Mouse (Mus musculus): Measurements from ENCODE around the gene Bicd1. TPM values are rescaled to one million over a fixed set of nuclear protein-coding genes. Genes with fewer than 3 reads are reported as not detected.
"Not testable (repeated sequence)": the region's sequence is repeated elsewhere in the genome, so short reads cannot be mapped to it uniquely, and the experiment has no call there.

Bicd1 gene
- polyA plus RNA-seq, 1 experiment = 0.09 TPM

GRCm38 (mm10) chr6:149413256-149413655, 4.6 kb downstream of the Bicd1 start:
- H3K4me1 ChIP-seq (ENCODE audit: control insufficient read depth, insufficient read depth, low read length) = peaks cover 2% of the 10 kb centered on the region; the same call in 1 of the 2 replicates
- no peak overlapping the region for H3K4me3 ChIP-seq (ENCODE audit: insufficient read depth, low read length)
- TF ChIP-seq POLR2A (IDR thresholded peaks at IDR 0.05; ENCODE audit: borderline replicate concordance, low read depth, low read length) (no peak), CTCF (IDR thresholded peaks at IDR 0.05; ENCODE audit: low read depth, low read length) (no peak)

GRCm38 (mm10) chr6:149424748-149425147, 16.1 kb downstream of the Bicd1 start:
- Histone ChIP-seq H3K27ac (ENCODE audit: insufficient read depth, low read depth, low read length) (no peak overlapping the region), H3K4me1 (ENCODE audit: control insufficient read depth, insufficient read depth, low read length) (no peaks in the 10 kb centered on the region), H3K4me3 (ENCODE audit: insufficient read depth, low read length) (no peak overlapping the region)
- TF ChIP-seq POLR2A (IDR thresholded peaks at IDR 0.05; ENCODE audit: borderline replicate concordance, low read depth, low read length) (no peak), CTCF (IDR thresholded peaks at IDR 0.05; ENCODE audit: low read depth, low read length) (no peak)

More at GRCm38 (mm10) chr6:149413256-149413655, 4.6 kb downstream of the Bicd1 start:
- H3K27ac ChIP-seq (ENCODE audit: insufficient read depth, low read depth, low read length) = no peak overlapping the region

- Histone ChIP-seq H3K27ac (ENCODE audit: insufficient read depth, low read depth, low read length) (no peak overlapping the region), H3K4me1 (ENCODE audit: control insufficient read depth, insufficient read depth, low read length) (no peaks in the 10 kb centered on the region), H3K4me3 (ENCODE audit: insufficient read depth, low read length) (no peak overlapping the region)
- TF ChIP-seq CTCF (IDR thresholded peaks at IDR 0.05; ENCODE audit: low read depth, low read length) (no peak), POLR2A (IDR thresholded peaks at IDR 0.05; ENCODE audit: borderline replicate concordance, low read depth, low read length) (no peak)
These were observed 30.5 kb downstream of the Bicd1 start for GRCm38 (mm10) chr6:149439140-149439539.

GRCm38 (mm10) chr6:149442884-149443283, 34.2 kb downstream of the Bicd1 start:
- Histone ChIP-seq H3K4me3 (ENCODE audit: insufficient read depth, low read length) (no peak overlapping the region), H3K27ac (ENCODE audit: insufficient read depth, low read depth, low read length) (no peak overlapping the region), H3K4me1 (ENCODE audit: control insufficient read depth, insufficient read depth, low read length) (no peaks in the 10 kb centered on the region)
- TF ChIP-seq CTCF (IDR thresholded peaks at IDR 0.05; ENCODE audit: low read depth, low read length) (no peak), POLR2A (IDR thresholded peaks at IDR 0.05; ENCODE audit: borderline replicate concordance, low read depth, low read length) (no peak)

GRCm38 (mm10) chr6:149445854-149446253, 37.2 kb downstream of the Bicd1 start:
- Histone ChIP-seq H3K4me3 (ENCODE audit: insufficient read depth, low read length) (no peak overlapping the region), H3K27ac (ENCODE audit: insufficient read depth, low read depth, low read length) (no peak overlapping the region), H3K4me1 (ENCODE audit: control insufficient read depth, insufficient read depth, low read length) (no peaks in the 10 kb centered on the region)
- TF ChIP-seq CTCF (IDR thresholded peaks at IDR 0.05; ENCODE audit: low read depth, low read length) (no peak), POLR2A (IDR thresholded peaks at IDR 0.05; ENCODE audit: borderline replicate concordance, low read depth, low read length) (no peak)

- TF ChIP-seq CTCF (IDR thresholded peaks at IDR 0.05; ENCODE audit: low read depth, low read length) = no peak
- TF ChIP-seq POLR2A (IDR thresholded peaks at IDR 0.05; ENCODE audit: borderline replicate concordance, low read depth, low read length) = no peak
- Histone ChIP-seq H3K4me1 (ENCODE audit: control insufficient read depth, insufficient read depth, low read length) (no peaks in the 10 kb centered on the region), H3K4me3 (ENCODE audit: insufficient read depth, low read length) (no peak overlapping the region), H3K27ac (ENCODE audit: insufficient read depth, low read depth, low read length) (no peak overlapping the region)
These were observed 48.6 kb downstream of the Bicd1 start for GRCm38 (mm10) chr6:149457324-149457723.

- Histone ChIP-seq H3K27ac (ENCODE audit: insufficient read depth, low read depth, low read length) (no peak overlapping the region), H3K4me1 (ENCODE audit: control insufficient read depth, insufficient read depth, low read length) (no peaks in the 10 kb centered on the region), H3K4me3 (ENCODE audit: insufficient read depth, low read length) (no peak overlapping the region)
- TF ChIP-seq CTCF (IDR thresholded peaks at IDR 0.05; ENCODE audit: low read depth, low read length) (no peak), POLR2A (IDR thresholded peaks at IDR 0.05; ENCODE audit: borderline replicate concordance, low read depth, low read length) (no peak)
These were observed 52.3 kb downstream of the Bicd1 start for GRCm38 (mm10) chr6:149460971-149461370.

GRCm38 (mm10) chr6:149471477-149471876, 62.8 kb downstream of the Bicd1 start:
- Histone ChIP-seq H3K4me3 (ENCODE audit: insufficient read depth, low read length) (no peak overlapping the region), H3K4me1 (ENCODE audit: control insufficient read depth, insufficient read depth, low read length) (no peaks in the 10 kb centered on the region), H3K27ac (ENCODE audit: insufficient read depth, low read depth, low read length) (no peak overlapping the region)
- TF ChIP-seq POLR2A (IDR thresholded peaks at IDR 0.05; ENCODE audit: borderline replicate concordance, low read depth, low read length) = no peak
- TF ChIP-seq CTCF (IDR thresholded peaks at IDR 0.05; ENCODE audit: low read depth, low read length) = no peak

GRCm38 (mm10) chr6:149472441-149472840, 63.8 kb downstream of the Bicd1 start:
- not testable (repeated sequence) for H3K4me3 ChIP-seq (ENCODE audit: insufficient read depth, low read length); H3K4me1 ChIP-seq (ENCODE audit: control insufficient read depth, insufficient read depth, low read length); H3K27ac ChIP-seq (ENCODE audit: insufficient read depth, low read depth, low read length)

- not testable (repeated sequence) for H3K4me1 ChIP-seq (ENCODE audit: control insufficient read depth, insufficient read depth, low read length); H3K27ac ChIP-seq (ENCODE audit: insufficient read depth, low read depth, low read length); H3K4me3 ChIP-seq (ENCODE audit: insufficient read depth, low read length)
These were observed 73.2 kb downstream of the Bicd1 start for GRCm38 (mm10) chr6:149481868-149482267.

GRCm38 (mm10) chr6:149494662-149495061, 86.0 kb downstream of the Bicd1 start:
- H3K4me1 ChIP-seq (ENCODE audit: control insufficient read depth, insufficient read depth, low read length) = no peaks in the 10 kb centered on the region
- TF ChIP-seq CTCF (IDR thresholded peaks at IDR 0.05; ENCODE audit: low read depth, low read length) (no peak), POLR2A (IDR thresholded peaks at IDR 0.05; ENCODE audit: borderline replicate concordance, low read depth, low read length) (no peak)
- H3K27ac ChIP-seq (ENCODE audit: insufficient read depth, low read depth, low read length) = no peak overlapping the region
- H3K4me3 ChIP-seq (ENCODE audit: insufficient read depth, low read length) = no peak overlapping the region

Data from bone marrow macrophage, adult 2 months (primary cell).